Mouse (Mus musculus): Measurements from ENCODE around the gene Gprasp1. TPM values are rescaled to one million over a fixed set of nuclear protein-coding genes. Genes with fewer than 3 reads are reported as not detected.
"Not testable (repeated sequence)": the region's sequence is repeated elsewhere in the genome, so short reads cannot be mapped to it uniquely, and the experiment has no call there.

Gprasp1 gene
- polyA plus RNA-seq, 1 experiment from 2014 or later: 89.2 TPM

DNA sequence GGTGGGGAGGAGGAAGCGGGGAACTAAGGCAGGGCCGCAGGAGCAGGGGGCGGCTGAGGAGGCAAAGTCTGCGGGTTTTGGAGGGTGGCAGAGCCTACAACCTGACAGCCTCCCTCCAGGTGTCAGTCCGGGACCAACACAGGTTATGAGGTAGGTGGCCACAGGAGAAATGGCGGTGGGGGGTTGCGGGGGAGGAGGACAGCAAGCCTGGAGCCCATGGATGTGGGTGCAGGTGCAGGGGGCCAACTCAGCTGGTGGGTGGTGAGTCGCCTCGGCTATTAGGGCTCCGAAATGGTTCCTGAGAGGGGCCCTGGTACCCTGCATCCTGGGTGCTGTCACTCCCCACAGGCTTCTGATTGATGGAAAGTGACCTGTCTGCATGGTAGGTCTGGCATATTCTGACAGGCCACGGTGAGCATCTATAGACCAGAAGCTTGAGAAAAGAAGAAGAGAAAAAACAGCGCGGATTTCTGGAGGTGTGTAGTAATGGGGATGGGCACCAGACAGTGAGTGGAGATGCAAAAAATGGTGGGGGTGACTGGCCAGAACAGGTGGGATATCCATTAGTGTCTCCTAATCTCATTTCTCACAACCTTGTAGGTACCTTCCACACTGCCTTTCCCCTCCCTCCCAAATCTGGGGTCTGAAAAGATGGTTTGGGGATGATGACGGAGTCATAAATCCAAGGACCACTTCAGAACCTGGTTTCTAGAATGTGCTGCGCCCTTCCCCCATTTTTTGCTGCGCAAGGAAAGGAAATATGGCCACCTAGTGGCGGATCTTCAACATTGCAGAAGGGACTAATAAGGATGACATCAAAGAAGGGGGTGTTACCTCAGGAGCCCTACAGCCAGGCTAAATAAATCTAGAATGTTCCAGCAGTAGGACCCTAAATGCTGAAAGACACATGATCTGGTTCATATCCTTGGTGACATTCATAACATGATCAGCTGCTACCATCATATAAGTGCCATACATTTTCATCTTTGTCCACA is 97.2 kb downstream of the Gprasp1 start:
- H3K27ac ChIP-seq (ENCODE audit: low read depth, low read length); H3K9me3 ChIP-seq (ENCODE audit: control insufficient read depth, low read length); H3K4me1 ChIP-seq (ENCODE audit: control insufficient read depth, insufficient read depth, low read length); H3K36me3 ChIP-seq (ENCODE audit: control insufficient read depth, insufficient read depth, low read length); DNase-seq (ENCODE audit: low spot score); H3K27me3 ChIP-seq (ENCODE audit: control insufficient read depth, insufficient read depth, low read length): not testable (repeated sequence)
- 17% methylated on average over 15 of the region's 17 CpGs for WGBS
- ATAC-seq (ENCODE audit: insufficient read depth, low FRiP score, low TSS enrichment): peak; percentile 33
- peak overlapping the region; percentile 47 for H3K9ac ChIP-seq (ENCODE audit: low read length)
- H3K4me2 ChIP-seq (ENCODE audit: low read depth): peak overlapping the region; percentile 73
- peak overlapping the region; percentile 38 for H3K4me3 ChIP-seq (ENCODE audit: low read depth, low read length)

MicroRNAs within 50 kb of the gene (microRNA counts, 519-probe panel; counts per million panel counts)
- 171 counts per million, percentile 57 among the panel's probes with 10 or more counts for microRNA mmu-miR-1970

Small RNAs within 50 kb of the gene (microRNA-seq; reads per million reads assigned to microRNA genes)
- not detected for gene Mir1970
- not detected for gene Mir7646

Other genes starting within 250 kb of the Gprasp1 start
- not detected in 2 replicates for gene AV320801, start 248.1 kb upstream of the Gprasp1 start, polyA plus RNA-seq (2014; fragmentation: Nextera tagmentation; extraction: Ambion mirVana)
- gene Nxf7, start 144.0 kb upstream of the Gprasp1 start, polyA plus RNA-seq (2014; fragmentation: Nextera tagmentation; extraction: Ambion mirVana): not detected in 2 replicates
- 0.22 TPM in 1 of 2 replicates, not detected in the other for gene Prame, start 115.0 kb upstream of the Gprasp1 start, polyA plus RNA-seq (2014; fragmentation: Nextera tagmentation; extraction: Ambion mirVana)
- 0.18 TPM in 1 of 2 replicates, not detected in the other for gene Tcp11x2, start 48.9 kb upstream of the Gprasp1 start, polyA plus RNA-seq (2014; fragmentation: Nextera tagmentation; extraction: Ambion mirVana)
- gene Tmsb15a, start 17.5 kb upstream of the Gprasp1 start, polyA plus RNA-seq (2014; fragmentation: Nextera tagmentation; extraction: Ambion mirVana): not detected in 2 replicates
- 9.6 TPM in 2 replicates for gene Armcx5, start within 50 bp of the Gprasp1 start, polyA plus RNA-seq (2014; fragmentation: Nextera tagmentation; extraction: Ambion mirVana)
- gene Bhlhb9, start 54.9 kb downstream of the Gprasp1 start, polyA plus RNA-seq (2014; fragmentation: Nextera tagmentation; extraction: Ambion mirVana): 67.8 and 72.4 TPM in 2 replicates
- 42.4 and 45.1 TPM in 2 replicates for gene Gprasp2, start 96.3 kb downstream of the Gprasp1 start, polyA plus RNA-seq (2014; fragmentation: Nextera tagmentation; extraction: Ambion mirVana)

Measured in neural tube, embryonic 11.5 days (tissue).